Mouse (Mus musculus) left cerebral cortex, adult 11 months (tissue): Measurements from ENCODE around the gene Rpl18a.

Experiments
- DNase-seq: peaks from one replicate; pipeline ENCODE4 v3.0.0; 2022; ENCODE audit warnings: low spot score

Rpl18a gene

GRCm38 (mm10) chr8:70897021-70897680 is at the start of gene Rpl18a:
Gene Rpl18a (minus strand): TSS chr8:70897412.
- DNase-seq, result peak; percentile 97

- no peak for DNase-seq
Measured at GRCm38 (mm10) chr8:70943187-70943586, 46.0 kb upstream of the Rpl18a start.

GRCm38 (mm10) chr8:70941478-70941877 is 44.3 kb upstream of the Rpl18a start:
- no peak for DNase-seq

GRCm38 (mm10) chr8:70937200-70937599 is 40.0 kb upstream of the Rpl18a start:
- no peak for DNase-seq

- no peak for DNase-seq
Measured at GRCm38 (mm10) chr8:70934786-70935185, 37.6 kb upstream of the Rpl18a start.

- no peak for DNase-seq
Measured at GRCm38 (mm10) chr8:70933036-70933435, 35.8 kb upstream of the Rpl18a start.

- no peak for DNase-seq
Measured at GRCm38 (mm10) chr8:70931731-70932130, 34.5 kb upstream of the Rpl18a start.

GRCm38 (mm10) chr8:70928778-70929322 is 31.6 kb upstream of the Rpl18a start:
- DNase-seq, result no peak

- DNase-seq, result no peak
Measured at GRCm38 (mm10) chr8:70928096-70928495, 30.9 kb upstream of the Rpl18a start.

GRCm38 (mm10) chr8:70926396-70926795 is 29.2 kb upstream of the Rpl18a start:
- DNase-seq, result no peak

GRCm38 (mm10) chr8:70925754-70926153 is 28.5 kb upstream of the Rpl18a start:
- DNase-seq, result no peak

- no peak for DNase-seq
Measured at GRCm38 (mm10) chr8:70924151-70924550, 26.9 kb upstream of the Rpl18a start.

GRCm38 (mm10) chr8:70920049-70920922 is 23.1 kb upstream of the Rpl18a start:
- no peak for DNase-seq

- DNase-seq, result no peak
Measured at GRCm38 (mm10) chr8:70914704-70915103, 17.5 kb upstream of the Rpl18a start.

- no peak for DNase-seq
Measured at GRCm38 (mm10) chr8:70913523-70913922, 16.3 kb upstream of the Rpl18a start.

- DNase-seq, result no peak
Measured at GRCm38 (mm10) chr8:70912955-70913354, 15.7 kb upstream of the Rpl18a start.

GRCm38 (mm10) chr8:70911596-70911995 is 14.4 kb upstream of the Rpl18a start:
- no peak for DNase-seq

GRCm38 (mm10) chr8:70907518-70907917 is 10.3 kb upstream of the Rpl18a start:
- no peak for DNase-seq

GRCm38 (mm10) chr8:70905831-70906736 is 8.9 kb upstream of the Rpl18a start, which contains the start of gene Map1s:
Gene Map1s (plus strand): TSS chr8:70905932.
- peak; percentile 68 for DNase-seq

GRCm38 (mm10) chr8:70905463-70905830 is 8.2 kb upstream of the Rpl18a start:
- DNase-seq, result no peak

- DNase-seq, result no peak
Measured at GRCm38 (mm10) chr8:70904532-70904931, 7.3 kb upstream of the Rpl18a start.

- no peak for DNase-seq
Measured at GRCm38 (mm10) chr8:70903582-70903981, 6.4 kb upstream of the Rpl18a start.
